Mouse (Mus musculus): ENCODE results near the gene Npcd. TPM values are rescaled to one million over a fixed set of nuclear protein-coding genes. Genes with fewer than 3 reads are reported as not detected.

The Npcd gene
- polyA plus RNA-seq, 1 experiment, result not detected

- Histone ChIP-seq H3K4me1 (ENCODE audit: control insufficient read depth, insufficient read depth, low read length) (peaks cover 44% of the 10 kb centered on the region), H3K27ac (ENCODE audit: insufficient read depth, low read depth, low read length) (no peak overlapping the region), H3K4me3 (ENCODE audit: insufficient read depth, low read depth, low read length) (no peak overlapping the region)
- TF ChIP-seq CTCF (IDR thresholded peaks at IDR 0.05; ENCODE audit: insufficient read depth, low read depth, low read length) (no peak), POLR2A (IDR thresholded peaks at IDR 0.05; ENCODE audit: insufficient read depth, low read depth, low read length) (no peak)
- 93% methylated on average over 3 of the region's 3 CpGs for WGBS
Observed at GRCm38 (mm10) chr15:79757118-79757517, 76.9 kb downstream of the Npcd start.

DNA sequence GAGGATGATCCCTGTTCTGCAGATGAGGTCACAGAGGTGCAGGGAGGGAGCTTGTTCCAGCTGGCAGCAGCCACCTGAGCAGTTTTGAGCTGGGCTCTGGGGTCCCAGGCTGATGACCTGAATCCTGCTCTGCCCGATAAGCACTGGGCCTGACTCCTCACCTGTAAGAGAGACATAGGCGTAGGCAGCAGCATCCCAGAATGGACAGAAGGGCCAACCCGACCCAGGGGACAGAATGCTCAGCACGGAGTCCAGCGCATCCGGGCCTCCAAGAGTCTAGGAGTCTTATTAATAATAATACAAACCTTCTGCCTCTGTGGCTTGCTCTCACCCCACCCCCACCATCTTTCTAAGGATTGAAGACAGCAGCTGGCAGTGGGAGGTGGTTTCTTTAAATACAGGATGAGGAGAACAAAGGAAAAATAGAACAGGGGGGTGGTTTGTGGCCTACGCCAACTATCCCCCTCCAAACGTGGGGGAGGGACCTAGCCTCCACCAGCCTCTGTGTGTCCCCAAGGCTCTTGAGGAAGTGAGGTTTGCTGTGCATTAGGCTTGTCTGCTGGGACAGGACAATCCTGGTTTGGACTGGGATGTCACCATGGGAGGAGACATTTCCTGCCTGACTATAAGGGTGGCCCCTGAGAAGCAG lies 77.9 kb downstream of the Npcd start:
- Histone ChIP-seq H3K27ac (ENCODE audit: insufficient read depth, low read depth, low read length) (peak overlapping the region; percentile 11; the same call in 1 of the 2 replicates), H3K4me3 (ENCODE audit: insufficient read depth, low read depth, low read length) (no peak overlapping the region), H3K4me1 (ENCODE audit: control insufficient read depth, insufficient read depth, low read length) (peaks cover 35% of the 10 kb centered on the region)
- no peak for TF ChIP-seq CTCF (IDR thresholded peaks at IDR 0.05; ENCODE audit: insufficient read depth, low read depth, low read length)
- no peak for TF ChIP-seq POLR2A (IDR thresholded peaks at IDR 0.05; ENCODE audit: insufficient read depth, low read depth, low read length)
- 64% methylated on average over 8 of the region's 8 CpGs for WGBS

DNA sequence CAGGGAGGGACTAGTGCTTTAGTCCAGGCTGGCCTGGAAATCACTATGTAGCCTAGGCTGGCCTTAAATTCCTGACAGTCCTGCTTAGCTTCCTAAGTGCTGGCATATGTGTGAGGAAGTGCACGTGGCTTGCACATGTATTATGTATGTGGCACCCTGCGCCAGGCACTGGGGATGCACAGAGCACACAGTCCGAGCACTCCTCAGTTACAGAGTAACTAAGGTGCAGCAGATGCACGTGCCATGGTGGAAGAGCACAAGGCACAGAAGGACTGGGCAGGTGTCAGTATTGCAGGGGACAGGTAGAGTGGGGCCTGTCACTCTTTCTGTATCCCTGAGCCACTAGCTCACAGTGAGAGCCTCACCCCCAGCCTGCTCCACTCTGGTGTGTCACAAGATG lies 78.9 kb downstream of the Npcd start:
- WGBS, result 87% methylated on average over 4 of the region's 4 CpGs
- Histone ChIP-seq H3K27ac (ENCODE audit: insufficient read depth, low read depth, low read length) (no peak overlapping the region), H3K4me1 (ENCODE audit: control insufficient read depth, insufficient read depth, low read length) (peaks cover 27% of the 10 kb centered on the region), H3K4me3 (ENCODE audit: insufficient read depth, low read depth, low read length) (no peak overlapping the region)
- TF ChIP-seq POLR2A (IDR thresholded peaks at IDR 0.05; ENCODE audit: insufficient read depth, low read depth, low read length) (no peak), CTCF (IDR thresholded peaks at IDR 0.05; ENCODE audit: insufficient read depth, low read depth, low read length) (no peak)

- peaks cover 24% of the 10 kb centered on the region for H3K4me1 ChIP-seq (ENCODE audit: control insufficient read depth, insufficient read depth, low read length)
- TF ChIP-seq CTCF (IDR thresholded peaks at IDR 0.05; ENCODE audit: insufficient read depth, low read depth, low read length) (no peak), POLR2A (IDR thresholded peaks at IDR 0.05; ENCODE audit: insufficient read depth, low read depth, low read length) (no peak)
- WGBS, result 65% methylated on average over 4 of the region's 4 CpGs
- H3K4me3 ChIP-seq (ENCODE audit: insufficient read depth, low read depth, low read length), result no peak overlapping the region
- H3K27ac ChIP-seq (ENCODE audit: insufficient read depth, low read depth, low read length), result no peak overlapping the region
Observed at GRCm38 (mm10) chr15:79753873-79754272, 80.2 kb downstream of the Npcd start.

DNA sequence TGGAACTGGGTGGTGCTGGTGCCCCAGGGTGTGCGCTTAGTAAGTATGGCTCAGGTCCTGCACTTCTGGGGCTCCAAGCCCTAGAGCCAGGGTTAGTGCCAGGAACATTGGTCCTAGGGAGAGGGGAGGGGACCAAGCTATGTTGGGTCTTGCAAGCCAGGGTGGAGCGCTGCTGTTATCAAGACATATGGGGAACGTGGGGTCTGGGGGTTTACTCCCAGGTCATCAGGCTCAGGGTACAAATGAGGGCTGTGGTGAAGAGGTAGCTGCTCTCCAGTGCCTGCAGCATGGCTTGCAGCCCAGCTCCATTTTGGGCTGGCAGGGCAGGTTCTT lies 80.7 kb downstream of the Npcd start:
- TF ChIP-seq CTCF (IDR thresholded peaks at IDR 0.05; ENCODE audit: insufficient read depth, low read depth, low read length), result no peak
- no peak for TF ChIP-seq POLR2A (IDR thresholded peaks at IDR 0.05; ENCODE audit: insufficient read depth, low read depth, low read length)
- Histone ChIP-seq H3K4me3 (ENCODE audit: insufficient read depth, low read depth, low read length) (no peak overlapping the region), H3K27ac (ENCODE audit: insufficient read depth, low read depth, low read length) (no peak overlapping the region), H3K4me1 (ENCODE audit: control insufficient read depth, insufficient read depth, low read length) (peaks cover 23% of the 10 kb centered on the region)
- WGBS, result 93% methylated on average over 3 of the region's 3 CpGs

- H3K4me3 ChIP-seq (ENCODE audit: insufficient read depth, low read depth, low read length), result no peak overlapping the region
- H3K4me1 ChIP-seq (ENCODE audit: control insufficient read depth, insufficient read depth, low read length), result peaks cover 21% of the 10 kb centered on the region
- no peak overlapping the region for H3K27ac ChIP-seq (ENCODE audit: insufficient read depth, low read depth, low read length)
- 24% methylated on average over 11 of the region's 11 CpGs for WGBS
- peak; percentile 95 for TF ChIP-seq CTCF (IDR thresholded peaks at IDR 0.05; ENCODE audit: insufficient read depth, low read depth, low read length)
- TF ChIP-seq POLR2A (IDR thresholded peaks at IDR 0.05; ENCODE audit: insufficient read depth, low read depth, low read length), result no peak
Observed at GRCm38 (mm10) chr15:79752742-79753419, 81.2 kb downstream of the Npcd start.

GRCm38 (mm10) chr15:79751772-79752171 lies 82.3 kb downstream of the Npcd start:
- peaks cover 15% of the 10 kb centered on the region for H3K4me1 ChIP-seq (ENCODE audit: control insufficient read depth, insufficient read depth, low read length)
- no peak for TF ChIP-seq CTCF (IDR thresholded peaks at IDR 0.05; ENCODE audit: insufficient read depth, low read depth, low read length)
- H3K4me3 ChIP-seq (ENCODE audit: insufficient read depth, low read depth, low read length), result no peak overlapping the region
- no peak overlapping the region for H3K27ac ChIP-seq (ENCODE audit: insufficient read depth, low read depth, low read length)
- 85% methylated on average over 17 of the region's 17 CpGs for WGBS

GRCm38 (mm10) chr15:79750266-79750665 lies 83.8 kb downstream of the Npcd start:
- Histone ChIP-seq H3K4me1 (ENCODE audit: control insufficient read depth, insufficient read depth, low read length) (0 out of 2 replicates have a peak, but pooled peaks cover 3% of the 10 kb centered on the region), H3K27ac (ENCODE audit: insufficient read depth, low read depth, low read length) (no peak overlapping the region), H3K4me3 (ENCODE audit: insufficient read depth, low read depth, low read length) (no peak overlapping the region)
- TF ChIP-seq POLR2A (IDR thresholded peaks at IDR 0.05; ENCODE audit: insufficient read depth, low read depth, low read length), result no peak
- WGBS, result 92% methylated on average over 8 of the region's 8 CpGs

- WGBS, result 90% methylated on average over 7 of the region's 7 CpGs
- 0 out of 2 replicates have a peak, but pooled peaks cover 3% of the 10 kb centered on the region for H3K4me1 ChIP-seq (ENCODE audit: control insufficient read depth, insufficient read depth, low read length)
- H3K4me3 ChIP-seq (ENCODE audit: insufficient read depth, low read depth, low read length), result no peak overlapping the region
- H3K27ac ChIP-seq (ENCODE audit: insufficient read depth, low read depth, low read length), result no peak overlapping the region
- TF ChIP-seq CTCF (IDR thresholded peaks at IDR 0.05; ENCODE audit: insufficient read depth, low read depth, low read length), result no peak
- TF ChIP-seq POLR2A (IDR thresholded peaks at IDR 0.05; ENCODE audit: insufficient read depth, low read depth, low read length), result no peak
Observed at GRCm38 (mm10) chr15:79749162-79749561, 84.9 kb downstream of the Npcd start.

All from olfactory bulb, adult 2 months (tissue).